Mouse (Mus musculus): ENCODE measurements around the gene Sdr42e1.

DNA sequence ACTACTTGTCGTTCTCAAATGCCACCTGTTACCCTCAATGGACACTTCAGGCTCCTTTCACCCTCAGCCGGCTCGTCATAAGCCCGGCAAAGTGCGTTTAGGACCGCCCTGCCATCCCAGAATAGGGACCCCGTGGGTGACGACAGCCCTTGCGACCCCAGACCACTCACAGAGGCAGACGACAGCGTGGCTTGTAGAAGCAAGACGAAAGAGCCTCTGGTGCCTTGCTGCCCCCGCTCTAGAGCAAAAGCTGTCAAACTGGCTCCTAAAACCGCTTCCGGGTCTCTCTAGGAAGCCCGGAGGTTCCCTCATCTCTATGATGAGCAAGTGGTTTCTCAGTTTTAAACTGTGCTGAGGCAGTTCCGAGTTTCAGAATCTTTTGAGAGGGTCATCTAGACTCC lies at the start of gene Sdr42e1:
- TF ChIP-seq CTCF (IDR thresholded peaks at IDR 0.05; ENCODE audit: borderline replicate concordance, insufficient read depth, low read depth, low read length) (no peak), POLR2A (IDR thresholded peaks at IDR 0.05; ENCODE audit: borderline replicate concordance, insufficient read depth, low read length) (no peak)
